In genomic region chr1:102628061-102628460, GRCm38 (mm10) we compare ENCODE assay signal across 8 mouse cellular contexts.
DNase-seq lines count a peak whose midpoint lies in the region; ATAC-seq lines count a peak whose summit lies in the region.

No protein-coding gene starts in this region.

- H3K27me3 ChIP-seq in heart, embryonic 10.5 days (ENCODE audit: insufficient read depth, poor library complexity, severe bottlenecking): no peaks in the 10 kb centered on the region
- no peaks in the 10 kb centered on the region for H3K27me3 ChIP-seq in limb, embryonic 12.5 days
- H3K27me3 ChIP-seq in midbrain, embryonic 15.5 days (replicated peaks): no peaks in the 10 kb centered on the region

- no peaks in the 10 kb centered on the region for H3K9me3 ChIP-seq in heart, embryonic 10.5 days
- H3K9me3 ChIP-seq in limb, embryonic 12.5 days: no peaks in the 10 kb centered on the region
- H3K9me3 ChIP-seq in midbrain, embryonic 15.5 days: no peaks in the 10 kb centered on the region

- peak; percentile 77 for DNase-seq in 3134 (ENCODE audit: extremely low read depth, insufficient read length, low spot score)
- DNase-seq in adrenal gland, postnatal 4 days (ENCODE audit: low spot score in 2 of 2): peak; percentile 100
- DNase-seq in heart, embryonic 10.5 days (ENCODE audit: low spot score): peak; percentile 97
- DNase-seq in kidney, adult 9 months: peak; percentile 98
- DNase-seq in spleen, postnatal 10 days (ENCODE audit: low spot score in 2 of 2): peak; percentile 89 to 98

- H3K4me1 ChIP-seq in heart, embryonic 10.5 days: no peaks in the 10 kb centered on the region
- no peaks in the 10 kb centered on the region for H3K4me1 ChIP-seq in limb, embryonic 12.5 days (replicated peaks)
- H3K4me1 ChIP-seq in midbrain, embryonic 15.5 days: no peaks in the 10 kb centered on the region

- no peaks in the 10 kb centered on the region for H3K36me3 ChIP-seq in heart, embryonic 10.5 days
- no peaks in the 10 kb centered on the region for H3K36me3 ChIP-seq in limb, embryonic 12.5 days
- no peaks in the 10 kb centered on the region for H3K36me3 ChIP-seq in midbrain, embryonic 15.5 days (replicated peaks)

- H3K4me2 ChIP-seq in limb, embryonic 12.5 days: no peak overlapping the region
- no peak overlapping the region for H3K4me2 ChIP-seq in midbrain, embryonic 15.5 days

- WGBS in heart, embryonic 10.5 days: 84% methylated on average over 7 of the region's 7 CpGs
- 80% methylated on average over 7 of the region's 7 CpGs for WGBS in limb, embryonic 12.5 days
- WGBS in midbrain, embryonic 15.5 days: 77% methylated on average over 7 of the region's 7 CpGs

- H3K9ac ChIP-seq in limb, embryonic 12.5 days (replicated peaks): no peak overlapping the region
- H3K9ac ChIP-seq in midbrain, embryonic 15.5 days: no peak overlapping the region

- no peak overlapping the region for H3K4me3 ChIP-seq in heart, embryonic 10.5 days
- no peak overlapping the region for H3K4me3 ChIP-seq in limb, embryonic 12.5 days (replicated peaks)
- no peak overlapping the region for H3K4me3 ChIP-seq in midbrain, embryonic 15.5 days

- peak; percentile 95 for ATAC-seq in erythroid progenitor cell, adult 5-6 weeks (replicated peaks; ENCODE audit: low FRiP score, poor library complexity, severe bottlenecking)
- ATAC-seq in limb, embryonic 12.5 days (ENCODE audit: insufficient number of reproducible peaks, insufficient read depth, low FRiP score, low TSS enrichment, low read depth): peak; percentile 100
- ATAC-seq in midbrain, embryonic 15.5 days (replicated peaks): peak; percentile 97

- H3K27ac ChIP-seq in heart, embryonic 10.5 days: no peak overlapping the region
- H3K27ac ChIP-seq in limb, embryonic 12.5 days: no peak overlapping the region
- H3K27ac ChIP-seq in midbrain, embryonic 15.5 days: no peak overlapping the region
